Mouse (Mus musculus) splenic B cell, adult 2 months (primary cell): ENCODE results near the gene Marf1.
"Not testable (repeated sequence)": the region's sequence is repeated elsewhere in the genome, so short reads cannot be mapped to it uniquely, and the experiment has no call there.

Source experiments
- DNase-seq: peaks from one replicate; pipeline ENCODE4 v3.0.0-alpha.2; 2011; ENCODE audit warnings: low read depth, low spot score
- H3K27me3 ChIP-seq: 2 replicates; pipeline ENCODE4 v1.6.1; 2012; ENCODE audit warnings: mild to moderate bottlenecking, low read length, moderate library complexity, mixed read lengths; ENCODE audit not compliant: control insufficient read depth, poor library complexity, insufficient read depth, severe bottlenecking
- H3K36me3 ChIP-seq: 2 replicates; pipeline ENCODE4 v1.6.1; 2012; ENCODE audit warnings: mild to moderate bottlenecking, low read length, moderate library complexity, mixed read lengths; ENCODE audit not compliant: control insufficient read depth, poor library complexity, insufficient read depth, severe bottlenecking

Gene Marf1

GRCm38 (mm10) chr16:14122586-14122985 lies 40.6 kb downstream of the Marf1 start:
- no peaks in the 10 kb centered on the region for H3K27me3 ChIP-seq
- DNase-seq = no peak
- peaks cover 5% of the 10 kb centered on the region; the same call in 1 of the 2 replicates for H3K36me3 ChIP-seq

- no peaks in the 10 kb centered on the region for H3K27me3 ChIP-seq
- H3K36me3 ChIP-seq = peaks cover 7% of the 10 kb centered on the region
- no peak for DNase-seq
Observed at GRCm38 (mm10) chr16:14121563-14121962, 41.6 kb downstream of the Marf1 start.

GRCm38 (mm10) chr16:14120941-14121340 lies 42.2 kb downstream of the Marf1 start:
- no peak for DNase-seq
- no peaks in the 10 kb centered on the region for H3K27me3 ChIP-seq
- H3K36me3 ChIP-seq = peaks cover 7% of the 10 kb centered on the region

GRCm38 (mm10) chr16:14117299-14117698 lies 45.9 kb downstream of the Marf1 start:
- no peak for DNase-seq
- Histone ChIP-seq H3K27me3 (no peaks in the 10 kb centered on the region), H3K36me3 (peaks cover 5% of the 10 kb centered on the region)

- no peak for DNase-seq
- Histone ChIP-seq H3K27me3 (no peaks in the 10 kb centered on the region), H3K36me3 (peaks cover 5% of the 10 kb centered on the region)
Observed at GRCm38 (mm10) chr16:14112742-14113141, 50.4 kb downstream of the Marf1 start.

GRCm38 (mm10) chr16:14112133-14112532 lies 51.0 kb downstream of the Marf1 start:
- Histone ChIP-seq H3K36me3 (peaks cover 5% of the 10 kb centered on the region), H3K27me3 (no peaks in the 10 kb centered on the region)
- no peak for DNase-seq

GRCm38 (mm10) chr16:14110922-14111321 lies 52.2 kb downstream of the Marf1 start:
- Histone ChIP-seq H3K27me3 (no peaks in the 10 kb centered on the region), H3K36me3 (peaks cover 3% of the 10 kb centered on the region)
- DNase-seq = no peak

GRCm38 (mm10) chr16:14109651-14110230 lies 53.4 kb downstream of the Marf1 start:
- H3K27me3 ChIP-seq = no peaks in the 10 kb centered on the region

GRCm38 (mm10) chr16:14105891-14106290 lies 57.3 kb downstream of the Marf1 start:
- H3K36me3 ChIP-seq = peaks cover under 1% of the 10 kb centered on the region
- H3K27me3 ChIP-seq = no peaks in the 10 kb centered on the region
- no peak for DNase-seq

More at GRCm38 (mm10) chr16:14109651-14110230, 53.4 kb downstream of the Marf1 start:
- peaks cover 3% of the 10 kb centered on the region for H3K36me3 ChIP-seq
- DNase-seq = peak; percentile 31

GRCm38 (mm10) chr16:14091771-14092170 lies 71.4 kb downstream of the Marf1 start:
- Histone ChIP-seq H3K36me3 (no peaks in the 10 kb centered on the region), H3K27me3 (no peaks in the 10 kb centered on the region)
- no peak for DNase-seq

GRCm38 (mm10) chr16:14089296-14089695 lies 73.9 kb downstream of the Marf1 start:
- Histone ChIP-seq H3K27me3 (no peaks in the 10 kb centered on the region), H3K36me3 (no peaks in the 10 kb centered on the region)
- DNase-seq = no peak

- Histone ChIP-seq H3K27me3 (no peaks in the 10 kb centered on the region), H3K36me3 (no peaks in the 10 kb centered on the region)
- peak; percentile 57 for DNase-seq
Observed at GRCm38 (mm10) chr16:14088249-14088648, 74.9 kb downstream of the Marf1 start.

- Histone ChIP-seq H3K27me3 (no peaks in the 10 kb centered on the region), H3K36me3 (no peaks in the 10 kb centered on the region)
- no peak for DNase-seq
Observed at GRCm38 (mm10) chr16:14082925-14083324, 80.2 kb downstream of the Marf1 start.

GRCm38 (mm10) chr16:14070471-14071169 lies 92.5 kb downstream of the Marf1 start:
- no peak for DNase-seq
- Histone ChIP-seq H3K27me3 (no peaks in the 10 kb centered on the region; the same call in 1 of the 2 replicates), H3K36me3 (no peaks in the 10 kb centered on the region)

- DNase-seq, H3K36me3 ChIP-seq: not testable (repeated sequence)
Observed at GRCm38 (mm10) chr16:14068701-14069100, 94.5 kb downstream of the Marf1 start.

More at GRCm38 (mm10) chr16:14068701-14069100, 94.5 kb downstream of the Marf1 start:
- H3K27me3 ChIP-seq = not testable (repeated sequence)
